Mouse (Mus musculus) left cerebral cortex, adult 11 months (tissue): ENCODE data around the gene St3gal2.
"Not testable (repeated sequence)": the region's sequence is repeated elsewhere in the genome, so short reads cannot be mapped to it uniquely, and the experiment has no call there.

Experiments used
- DNase-seq: peaks from one replicate; pipeline ENCODE4 v3.0.0; 2022; ENCODE audit warnings: low spot score

St3gal2 gene

DNA sequence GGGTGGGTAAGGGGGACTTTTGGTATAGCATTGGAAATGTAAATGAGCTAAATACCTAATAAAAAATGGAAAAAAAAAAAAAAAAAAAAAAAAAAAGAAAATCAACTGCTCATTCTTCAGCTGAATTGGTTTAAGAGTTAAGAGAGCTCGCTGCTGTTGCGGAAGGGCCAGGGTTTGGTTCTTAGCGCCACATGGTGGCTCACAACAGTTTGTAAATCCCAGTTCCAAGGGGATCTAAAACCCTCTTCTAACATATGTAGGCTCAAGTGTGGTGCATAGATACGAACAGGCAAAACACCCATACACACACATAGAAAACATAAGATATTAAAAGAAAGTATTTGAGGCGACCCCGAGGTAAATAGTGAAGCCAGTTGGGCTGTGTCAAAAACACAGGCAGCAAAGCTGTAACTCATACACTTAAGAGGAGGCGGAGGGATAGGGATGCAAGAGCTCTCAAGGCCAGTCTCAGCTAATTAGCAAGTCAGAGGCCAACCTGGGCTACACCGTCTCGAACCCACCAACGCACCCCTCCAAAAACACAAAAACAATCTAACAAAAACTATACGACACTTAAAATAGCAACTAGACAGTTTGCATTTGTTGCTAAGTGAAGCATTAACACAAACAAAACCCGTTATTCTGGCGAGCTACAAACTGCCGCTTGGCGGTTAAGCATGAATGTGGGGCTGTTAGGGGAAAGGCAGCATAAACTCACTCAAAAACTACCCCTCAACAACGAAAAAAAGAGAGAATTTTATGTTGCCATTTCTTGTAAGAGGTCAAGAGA, 77.1 kb downstream of the St3gal2 start:
- DNase-seq = no peak

DNA sequence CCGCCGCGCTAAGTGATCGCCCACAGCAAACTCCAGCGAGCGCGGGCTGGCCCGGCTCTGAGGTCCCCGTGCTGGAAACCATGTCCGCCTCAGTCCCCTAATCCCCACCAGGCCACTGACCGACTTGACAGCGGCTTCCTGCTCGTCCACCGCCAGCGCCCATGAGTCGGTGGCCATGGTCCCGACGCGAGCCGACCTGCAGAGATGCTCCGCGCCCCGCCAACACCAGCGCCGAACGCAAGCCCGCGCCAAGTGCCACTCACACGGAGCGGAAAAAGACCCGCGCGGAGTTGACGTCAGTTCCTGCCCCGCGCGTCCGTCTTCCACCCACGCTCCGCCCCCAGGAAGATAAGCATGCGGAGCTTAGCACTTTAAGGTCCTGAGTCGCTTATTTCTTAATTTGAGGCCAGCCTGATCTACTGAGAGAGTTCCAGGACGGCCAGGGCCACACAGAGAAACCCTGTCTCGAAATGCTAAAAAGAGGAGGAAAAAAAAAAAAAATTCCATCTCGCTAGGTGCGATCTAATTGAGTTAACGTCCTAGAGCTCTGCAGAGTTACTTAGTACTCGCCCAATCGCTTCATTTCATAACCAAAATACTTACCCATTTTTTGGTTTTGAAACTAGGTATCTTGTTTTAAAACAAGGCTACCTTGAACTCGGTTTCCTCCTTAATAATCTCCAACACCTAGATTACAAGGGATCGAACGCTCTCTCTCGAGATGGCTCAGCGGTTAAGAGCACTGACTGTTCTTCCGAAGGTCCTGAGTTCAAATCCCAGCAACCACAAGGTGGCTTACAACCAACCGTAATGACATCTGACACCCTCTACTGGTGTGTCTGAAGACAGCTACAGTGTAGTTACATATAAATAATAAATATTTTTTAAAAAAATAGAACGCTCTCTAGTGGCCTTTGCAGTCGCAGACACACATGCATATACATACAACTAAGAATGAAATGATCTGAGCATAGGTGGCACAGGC, 78.1 kb downstream of the St3gal2 start, which contains the start of gene Ddx19a:
Ddx19a (minus strand) TSS at position 254 of the 985 bp plus-strand sequence.
- DNase-seq = peak; percentile 79

DNA sequence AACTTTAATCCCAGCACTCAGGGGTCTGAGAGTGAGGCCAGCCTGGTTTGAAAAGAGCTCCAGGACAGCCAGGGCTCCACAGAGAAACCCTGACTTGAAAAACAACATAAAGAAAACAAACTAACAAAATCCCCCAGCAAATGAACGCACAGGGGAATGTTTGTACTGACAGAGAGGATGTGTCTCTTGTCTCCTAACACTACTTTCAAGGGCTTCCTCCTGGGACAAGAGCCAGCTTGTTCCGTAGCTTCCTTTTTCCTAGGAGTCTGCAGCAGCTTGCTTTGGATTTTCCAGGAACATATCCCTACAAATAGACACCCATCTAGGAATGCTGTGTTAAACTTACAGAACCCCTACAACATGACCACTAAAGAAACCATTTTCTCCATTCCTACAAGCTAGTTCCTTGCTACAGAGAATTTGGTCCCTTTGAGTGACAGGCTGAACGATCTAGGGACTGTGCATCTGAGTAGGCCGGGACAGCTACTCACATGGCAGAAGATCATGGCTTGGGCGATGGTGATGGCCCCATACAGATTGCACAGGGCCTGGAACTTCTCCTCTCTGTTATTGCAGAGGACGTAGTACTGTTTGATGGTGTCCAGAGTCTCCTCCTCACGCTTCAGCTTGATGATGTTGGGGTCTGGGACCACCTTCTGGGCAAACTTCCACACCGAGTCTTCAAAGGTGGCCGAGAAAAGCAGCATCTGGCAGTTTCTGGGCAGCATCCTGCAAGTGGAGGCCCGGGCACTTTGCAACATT, 90.7 kb downstream of the St3gal2 start:
- not testable (repeated sequence) for DNase-seq
